Mouse (Mus musculus) thymus, postnatal 0 days (tissue): ENCODE data around the gene Vmn1r85. TPM values are rescaled to one million over a fixed set of nuclear protein-coding genes. Genes with fewer than 3 reads are reported as not detected.
"Not testable (repeated sequence)": the region's sequence is repeated elsewhere in the genome, so short reads cannot be mapped to it uniquely, and the experiment has no call there.

Experiments used
- DNase-seq: peaks from one replicate; pipeline ENCODE4 v3.0.0-alpha.2; 2015; ENCODE audit warnings: low spot score
- polyA plus RNA-seq: library from polyadenylated mRNA; unstranded; fragments of >200 nt; fragmentation: Nextera tagmentation; extraction: Ambion mirVana; gene quantifications from 2 replicates; pipeline ENCODE4 v1.2.1, GENCODE M21; 2015

Gene Vmn1r85
- polyA plus RNA-seq: not detected in 2 replicates

DNA sequence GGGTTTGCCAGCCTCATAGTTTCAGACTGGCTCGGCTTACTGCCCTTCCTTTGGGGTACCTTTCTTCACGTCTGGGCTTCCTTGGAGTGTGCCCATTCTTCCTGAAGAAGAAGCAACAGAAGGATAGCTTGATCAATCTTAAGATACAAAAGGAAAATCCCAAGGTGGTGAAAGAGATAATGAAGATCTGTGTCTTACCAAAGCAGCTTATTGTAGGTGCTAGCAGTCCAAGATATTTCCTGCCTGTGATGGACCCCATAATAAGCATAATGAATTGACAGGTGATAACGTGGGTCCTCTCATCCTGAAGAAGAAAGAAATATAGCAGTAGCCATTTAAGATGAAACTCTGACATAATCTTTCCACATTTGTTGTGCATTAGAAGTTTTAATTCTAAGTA lies at the start of gene Vmn1r85:
TSS of gene Vmn1r85 (minus strand) at position 101 of the 400 bp plus-strand sequence.
- no peak for DNase-seq

DNA sequence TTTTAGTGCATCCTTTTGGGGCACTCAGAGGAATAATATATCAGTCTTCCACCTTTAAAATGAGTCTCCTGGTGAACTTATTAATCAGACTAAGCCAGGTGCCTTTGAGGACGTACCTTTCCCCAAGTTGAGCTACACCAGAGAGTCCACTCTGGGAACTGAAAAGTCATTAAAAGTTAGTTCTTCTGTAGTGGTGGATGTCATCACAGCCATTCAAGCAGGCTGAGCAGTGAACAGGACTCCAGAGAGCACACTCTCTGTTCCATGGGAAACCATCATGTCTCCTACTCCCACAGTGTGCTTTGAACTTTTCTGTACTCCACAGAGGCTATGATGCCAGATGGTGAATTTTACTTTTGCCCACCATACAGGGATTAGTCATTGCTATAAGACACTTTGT lies 45.1 kb upstream of the Vmn1r85 start, which contains the start of gene Vmn1r87:
TSS of gene Vmn1r87 (minus strand) at position 101 of the 400 bp plus-strand sequence.
- DNase-seq: no peak

DNA sequence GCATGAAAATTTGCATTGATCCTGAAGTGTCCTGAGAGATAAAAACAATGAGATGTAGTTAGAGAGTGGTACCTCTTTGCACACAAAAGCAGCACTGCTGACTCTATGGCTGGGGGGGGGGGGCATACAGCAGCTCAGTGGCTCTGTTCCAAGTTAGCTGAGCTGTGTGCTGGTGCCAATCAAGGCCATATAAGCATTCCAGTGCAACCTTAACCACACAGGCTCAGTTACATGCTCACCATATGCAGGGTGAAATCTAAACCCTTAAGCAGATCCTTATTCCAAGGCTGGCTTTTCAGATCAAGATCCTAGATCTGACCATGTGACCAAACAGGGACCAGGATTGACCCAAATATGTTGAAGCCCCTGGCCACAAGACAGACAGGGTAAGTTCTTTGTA lies 42.4 kb upstream of the Vmn1r85 start:
- no peak for DNase-seq

DNA sequence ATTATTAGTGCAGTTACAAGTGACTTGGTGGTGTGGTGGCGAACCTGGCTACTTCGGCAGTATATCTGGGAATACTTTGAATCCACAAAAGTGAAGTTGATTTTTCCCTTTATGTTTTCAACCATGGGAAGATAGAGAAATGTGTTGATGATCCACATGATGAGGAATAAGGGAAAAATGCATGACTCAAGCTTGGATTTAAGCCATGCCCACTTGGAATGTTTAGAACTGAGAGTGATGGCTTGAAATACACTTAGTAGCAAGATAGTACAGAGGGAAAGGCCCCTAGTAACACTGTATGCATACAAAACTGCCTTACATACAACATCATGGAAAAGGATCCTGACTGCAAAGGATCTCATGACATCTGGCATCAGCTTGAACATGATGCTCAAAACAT lies 36.9 kb upstream of the Vmn1r85 start:
- DNase-seq: no peak

DNA sequence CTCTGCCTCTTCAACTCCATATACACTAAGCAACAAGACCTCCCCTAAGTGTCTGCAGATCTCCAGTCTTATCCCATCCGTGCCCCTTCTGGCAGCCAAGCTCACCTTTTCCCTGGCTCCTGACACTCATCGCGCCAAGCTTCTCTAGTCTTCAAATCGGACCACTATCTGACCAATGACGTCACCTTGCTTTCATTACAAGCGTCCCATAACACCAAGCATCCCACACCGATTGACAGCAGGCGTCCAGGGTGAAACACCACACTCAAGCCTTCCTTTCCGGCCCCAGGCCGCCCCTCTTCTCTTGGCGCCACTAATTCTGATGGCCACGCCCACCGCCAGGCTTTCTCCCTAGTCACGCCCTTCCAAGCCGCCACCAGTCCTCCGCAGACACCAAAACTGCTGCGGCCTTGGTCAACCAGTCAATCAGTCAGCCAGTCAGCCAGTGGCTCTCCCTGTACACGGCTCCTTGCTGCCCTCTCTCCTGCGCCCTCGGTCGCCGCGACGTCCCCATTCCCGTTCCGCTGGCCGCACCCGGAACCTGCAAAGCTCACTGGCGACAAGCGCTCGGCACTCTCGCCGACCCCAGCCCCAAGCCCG lies 28.7 kb upstream of the Vmn1r85 start:
- DNase-seq: not testable (repeated sequence)

DNA sequence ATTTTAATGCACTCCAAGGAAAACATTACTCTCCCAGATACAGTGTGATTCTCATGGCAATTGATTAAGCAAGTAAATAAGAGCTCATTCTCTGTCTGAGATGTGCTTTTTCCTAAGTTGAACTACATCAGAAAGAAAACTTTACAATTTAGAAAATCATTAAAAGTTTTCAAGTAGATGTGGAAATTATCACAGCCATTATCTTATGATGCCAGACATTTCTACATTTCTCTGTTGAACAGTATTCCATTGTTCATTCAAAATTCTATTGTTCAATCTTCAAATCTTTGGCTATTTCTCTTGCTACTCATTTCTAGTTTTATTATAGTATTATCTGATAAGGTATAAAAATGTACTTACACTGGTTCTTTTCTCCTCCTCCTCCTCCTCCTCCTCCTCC lies 24.8 kb upstream of the Vmn1r85 start, which contains the start of gene Vmn1r86:
TSS of gene Vmn1r86 (minus strand) at position 101 of the 400 bp plus-strand sequence.
- DNase-seq: no peak

DNA sequence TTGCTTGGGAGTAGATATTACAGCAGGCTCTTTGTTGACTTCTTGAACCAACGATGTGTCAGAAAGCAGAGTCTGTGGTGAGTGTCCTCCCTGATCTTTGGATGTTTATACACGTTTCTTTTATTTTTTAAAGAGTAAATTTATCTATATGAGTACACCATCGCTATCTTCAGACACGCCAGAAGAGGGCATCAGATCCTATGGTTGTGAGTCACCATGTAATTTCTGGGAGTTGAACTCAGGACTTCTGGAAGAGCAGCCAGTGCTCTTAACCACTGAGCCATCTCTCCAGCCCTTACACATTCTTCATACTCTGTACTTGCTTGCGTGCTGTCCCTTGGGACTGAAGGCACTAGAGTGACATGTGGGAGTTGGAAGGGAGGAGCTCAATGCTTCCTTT lies 22.7 kb downstream of the Vmn1r85 start:
- no peak for DNase-seq

DNA sequence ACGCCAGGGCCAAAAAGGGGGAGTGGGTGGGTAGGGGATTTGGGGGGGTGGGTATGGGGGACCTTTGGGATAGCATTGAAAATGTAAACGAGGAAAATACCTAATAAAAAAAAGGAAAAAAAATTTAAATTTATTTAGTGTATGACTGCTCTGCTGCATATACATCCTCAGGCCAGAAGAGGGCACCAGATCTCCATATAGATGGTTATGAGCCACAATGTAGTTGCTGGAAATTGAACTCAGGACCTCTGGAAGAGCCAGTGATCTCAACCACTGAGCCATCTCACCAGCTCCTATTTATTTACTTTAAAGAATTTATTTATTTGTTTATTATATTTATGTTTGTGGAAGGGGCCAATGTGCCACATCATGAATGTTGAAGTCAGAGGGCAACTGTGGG lies 31.6 kb downstream of the Vmn1r85 start:
- not testable (repeated sequence) for DNase-seq

DNA sequence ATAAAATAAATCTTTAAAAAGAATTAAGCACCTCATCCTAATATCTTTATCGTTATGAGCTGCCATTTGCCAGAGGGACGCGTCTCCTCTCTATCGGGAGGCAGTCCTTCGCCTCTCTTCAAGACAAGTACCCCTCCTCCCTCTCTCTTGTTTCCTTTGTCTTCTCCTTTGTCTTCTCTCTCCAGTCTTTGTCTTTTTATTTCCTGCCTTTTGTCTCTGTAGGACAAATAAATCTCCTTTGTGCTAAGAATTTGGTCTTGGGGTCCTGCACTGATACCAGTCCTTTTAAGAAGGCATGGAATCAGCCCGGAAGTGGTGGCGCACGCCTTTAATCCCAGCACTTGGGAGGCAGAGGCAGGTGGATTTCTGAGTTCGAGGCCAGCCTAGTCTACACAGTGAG lies 35.4 kb downstream of the Vmn1r85 start:
- DNase-seq: no peak

DNA sequence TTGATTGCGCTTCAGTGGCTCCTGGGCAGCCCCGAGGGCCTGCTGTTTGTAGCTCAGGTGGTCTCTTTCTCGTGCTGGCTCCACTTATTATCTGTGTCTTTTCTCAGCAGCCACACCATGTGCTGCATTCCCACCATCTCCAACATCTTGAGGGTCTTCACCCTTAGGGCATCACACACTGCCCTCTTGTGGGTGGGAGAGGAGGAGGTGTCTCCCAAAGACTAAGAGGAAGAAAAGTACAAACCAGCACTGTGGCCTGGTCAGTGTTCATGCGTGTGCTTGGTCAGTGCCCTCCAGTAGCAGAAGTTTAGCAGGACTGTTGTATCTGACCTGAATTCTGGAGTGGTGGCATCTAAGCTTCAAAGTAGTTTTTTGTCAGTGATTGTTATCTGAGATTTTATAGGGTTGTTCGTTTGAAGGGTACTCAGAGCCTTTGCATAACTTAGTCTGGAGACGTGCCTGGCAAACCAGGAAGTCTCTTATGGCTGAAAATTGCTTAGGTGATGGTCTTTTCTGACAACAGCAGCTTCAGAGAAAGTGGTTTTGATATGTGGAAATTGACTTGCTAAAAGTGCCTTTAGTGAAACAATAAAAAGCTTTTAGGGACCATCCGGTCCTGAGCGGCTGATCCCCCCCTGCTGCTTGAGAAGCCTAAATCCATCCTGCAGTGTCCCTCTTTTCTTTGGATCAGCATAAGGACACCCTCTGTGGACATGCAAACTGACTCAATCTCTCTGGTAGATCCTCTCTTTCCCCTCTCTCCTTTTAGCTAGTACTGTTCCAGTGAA lies 37.9 kb downstream of the Vmn1r85 start:
- no peak for DNase-seq

DNA sequence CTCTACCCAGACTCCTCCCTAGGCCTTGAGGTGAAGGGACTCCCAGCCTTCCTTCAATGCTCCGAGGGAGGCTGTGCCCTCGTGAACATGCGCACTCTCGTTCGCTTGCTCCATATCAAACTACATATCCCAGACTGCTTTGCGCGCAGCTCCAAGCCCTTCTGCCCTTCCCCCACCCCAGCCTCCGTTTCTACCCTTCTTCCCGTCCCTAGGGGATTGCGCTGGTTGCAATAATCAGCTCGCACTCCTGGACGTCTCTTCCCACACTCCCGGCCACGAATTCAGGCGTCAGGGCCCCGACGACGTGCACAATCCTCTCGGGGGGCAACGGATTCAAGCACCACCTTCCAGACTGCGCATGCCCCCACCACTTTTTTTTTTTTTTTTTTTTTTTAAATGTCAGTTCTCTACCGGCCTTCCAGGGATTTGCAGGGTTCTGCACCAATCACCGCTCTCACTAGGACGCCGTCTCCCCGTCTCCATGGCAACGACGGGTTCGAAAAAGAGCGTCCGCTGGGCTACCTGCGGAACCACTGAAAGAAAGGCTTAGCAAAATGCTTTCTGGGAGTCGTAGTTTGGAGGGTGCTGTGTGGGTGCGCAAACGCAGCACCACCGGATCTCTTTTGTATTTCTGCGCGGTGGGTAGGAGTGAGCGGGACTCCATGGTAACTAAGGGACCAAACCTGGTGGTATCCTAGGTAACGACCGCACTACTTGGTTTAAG lies 40.5 kb downstream of the Vmn1r85 start, which contains the start of gene Mzf1:
TSS of gene Mzf1 (minus strand) at position 478 of the 724 bp plus-strand sequence.
- peak; percentile 99 for DNase-seq

DNA sequence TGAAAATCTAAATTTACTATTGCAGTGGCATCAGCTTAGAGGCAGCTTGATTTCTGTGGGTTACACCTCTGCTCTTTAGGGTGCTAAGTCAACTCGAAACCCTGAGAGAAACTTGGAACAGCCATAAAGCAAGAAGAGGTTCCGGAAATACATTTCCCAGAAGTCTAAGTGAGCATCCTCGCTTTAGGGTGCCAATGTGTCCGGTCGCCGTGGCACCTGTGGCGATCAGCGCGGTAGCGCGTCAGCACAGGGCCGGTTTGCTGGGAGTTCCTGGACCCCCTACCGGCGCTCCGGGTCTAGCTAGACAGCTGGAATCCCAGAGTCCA lies 41.0 kb downstream of the Vmn1r85 start:
- DNase-seq: no peak

DNA sequence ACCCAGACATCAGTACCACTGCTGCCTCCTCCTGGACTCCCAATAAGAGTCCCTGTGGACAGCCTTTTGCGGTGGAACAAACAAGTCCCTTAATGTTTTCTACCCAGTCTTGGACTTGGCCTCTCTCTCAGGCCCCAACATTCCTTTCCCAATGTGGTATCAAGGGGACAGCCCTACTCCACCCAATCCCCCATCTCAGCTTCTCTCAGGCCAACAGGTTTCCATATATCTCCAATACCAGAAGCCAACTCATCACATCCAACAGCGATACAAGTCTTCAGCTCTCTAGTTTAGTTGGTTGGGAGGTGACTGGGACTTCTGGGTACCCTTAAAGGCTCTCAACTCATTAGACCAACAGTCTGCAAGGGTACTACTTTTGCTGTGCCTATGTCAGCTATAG lies 41.5 kb downstream of the Vmn1r85 start:
- no peak for DNase-seq

DNA sequence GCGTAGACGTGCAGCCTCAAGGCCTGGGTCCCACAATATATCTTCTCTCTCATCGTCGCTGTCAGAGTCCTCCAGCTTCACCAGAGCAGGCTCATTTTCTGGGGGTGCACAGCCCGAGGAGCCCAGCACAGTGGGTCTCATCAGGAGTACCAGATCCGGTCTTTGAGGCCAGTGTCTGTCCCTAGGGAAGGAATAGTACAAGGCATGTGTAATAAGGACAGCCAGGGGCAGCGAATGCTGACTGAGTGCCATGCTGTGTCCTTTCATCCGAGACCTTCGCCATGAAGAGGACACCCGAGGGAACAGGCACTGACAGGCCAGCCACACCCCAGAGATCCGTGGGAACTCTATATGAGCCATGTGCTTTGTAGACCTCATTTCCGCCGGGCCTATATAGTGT lies 42.0 kb downstream of the Vmn1r85 start:
- DNase-seq: no peak

DNA sequence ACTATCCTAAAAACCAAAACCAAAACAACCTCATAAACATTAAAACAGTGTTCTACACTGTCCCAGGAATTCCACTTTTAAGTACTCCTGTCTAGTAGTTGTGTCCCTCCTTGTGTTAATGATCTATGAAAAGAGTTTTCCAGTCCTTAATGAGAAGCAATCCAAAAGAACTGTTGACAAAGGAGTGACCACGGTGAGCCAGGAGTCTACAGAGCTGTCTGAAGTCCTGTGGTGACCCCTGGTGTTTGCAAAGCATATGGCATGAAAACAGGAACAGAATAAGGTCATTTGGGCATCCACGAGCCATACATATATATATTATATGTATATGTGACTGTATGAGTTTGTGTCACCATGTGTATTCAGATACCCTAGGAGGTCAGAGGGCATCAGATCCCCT lies 48.9 kb downstream of the Vmn1r85 start:
- peak; percentile 70 for DNase-seq

DNA sequence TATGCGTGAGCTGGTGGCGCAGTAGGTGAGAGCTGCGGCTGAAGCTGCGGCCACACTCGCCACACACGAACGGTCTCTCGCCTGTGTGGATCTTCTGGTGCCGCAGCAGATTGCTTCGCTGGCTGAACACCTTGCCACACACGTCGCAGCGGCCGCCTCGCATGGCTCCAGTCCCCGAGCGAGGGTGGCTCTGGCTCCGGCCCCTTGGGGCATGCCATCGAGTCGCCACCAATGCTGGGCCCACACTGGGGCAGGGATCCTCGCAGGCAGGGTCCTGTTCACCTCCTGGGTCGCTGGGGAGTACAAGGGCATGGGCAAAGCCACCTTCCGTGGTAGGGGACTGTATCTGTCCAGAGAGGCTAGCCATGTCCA lies 50.7 kb downstream of the Vmn1r85 start:
- DNase-seq: no peak

DNA sequence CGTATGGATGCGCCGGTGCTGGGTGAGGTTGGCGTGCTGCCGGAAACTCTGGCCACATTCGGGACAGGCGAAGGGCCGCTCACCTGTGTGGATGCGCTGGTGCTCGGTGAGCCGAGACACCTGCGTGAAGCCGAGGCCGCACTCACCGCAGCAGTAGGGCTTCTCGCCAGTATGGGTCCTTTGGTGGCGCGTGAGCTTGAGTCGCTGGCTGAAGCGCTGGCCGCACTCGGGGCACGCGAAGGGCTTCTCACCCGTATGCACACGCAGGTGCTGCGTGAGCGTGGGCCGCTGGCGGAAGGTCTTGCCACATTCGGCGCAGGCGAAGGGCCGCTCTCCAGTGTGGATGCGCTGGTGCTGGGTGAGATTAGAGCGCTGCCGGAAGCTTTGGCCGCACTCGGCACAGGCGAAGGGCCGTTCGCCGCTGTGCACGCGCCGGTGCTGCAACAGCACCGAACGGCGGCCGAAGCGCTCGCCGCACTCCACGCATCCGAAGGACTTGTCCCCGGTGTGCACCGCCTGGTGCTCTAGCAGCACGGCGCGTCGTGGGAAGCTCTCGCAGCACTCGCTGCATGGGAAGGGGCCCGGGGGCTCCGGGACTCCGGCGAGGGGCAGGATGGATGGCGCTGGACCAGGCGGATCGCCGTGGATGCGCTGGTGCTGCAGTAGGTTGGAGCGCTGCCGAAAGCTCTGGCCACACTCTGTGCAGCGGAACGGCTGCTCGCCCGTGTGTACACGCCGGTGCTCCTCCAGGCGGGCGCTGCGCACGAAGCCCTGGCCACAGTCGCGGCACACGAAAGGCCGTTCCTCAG lies 51.3 kb downstream of the Vmn1r85 start:
- peak; percentile 4 for DNase-seq

DNA sequence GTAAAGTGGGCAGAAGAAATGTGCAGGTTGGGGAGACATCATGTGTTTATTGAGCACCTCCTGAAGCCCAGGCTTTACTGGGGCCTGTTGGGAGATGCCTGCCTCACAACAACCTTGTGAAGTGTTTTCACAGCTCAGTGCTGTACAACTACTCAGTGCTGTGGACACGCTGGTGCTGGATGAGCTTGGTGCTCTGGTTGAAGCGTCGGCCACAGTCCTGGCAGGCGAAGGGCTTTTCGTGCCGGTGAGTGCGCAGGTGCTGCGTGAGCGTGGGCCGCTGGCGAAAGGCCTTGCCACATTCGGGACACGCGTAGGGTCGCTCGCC lies 51.9 kb downstream of the Vmn1r85 start:
- DNase-seq: no peak

DNA sequence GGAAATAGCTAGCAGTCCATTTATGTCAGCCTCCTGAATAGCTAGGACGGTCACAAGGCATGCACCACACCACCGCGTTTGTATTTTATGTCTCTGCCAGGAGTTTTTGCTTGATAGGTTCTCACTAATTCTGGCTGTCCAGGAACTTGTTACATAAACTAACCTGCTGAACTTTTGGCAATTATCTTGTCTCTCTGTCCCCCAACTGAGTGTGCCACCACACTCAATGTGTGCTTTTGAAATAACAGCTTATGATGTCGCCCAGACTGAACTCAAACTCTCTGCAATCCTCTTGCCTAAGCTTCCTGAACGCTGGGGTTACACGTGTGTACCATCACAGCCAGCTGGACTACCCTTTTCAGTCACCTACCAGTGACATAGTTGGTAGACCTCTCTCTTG lies 52.5 kb downstream of the Vmn1r85 start:
- no peak for DNase-seq

DNA sequence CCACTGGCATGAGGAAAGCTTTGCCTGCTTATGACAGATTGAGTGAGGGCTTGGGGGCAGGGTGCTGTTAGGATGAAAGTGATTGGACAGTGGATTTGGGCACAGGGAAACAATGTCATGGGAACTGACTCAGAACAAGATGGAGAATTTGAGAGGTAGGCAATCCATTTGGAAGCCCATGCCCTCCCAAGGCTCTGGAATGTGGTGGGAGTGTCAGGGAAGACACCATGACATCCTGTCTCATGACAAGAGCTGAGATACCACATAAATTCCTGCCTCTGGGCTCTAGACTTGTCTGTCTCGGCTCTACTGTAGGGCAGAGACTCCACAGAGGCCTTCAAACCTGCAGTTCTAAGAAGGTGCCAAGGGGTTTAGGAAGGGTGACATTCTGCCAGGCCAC lies 53.7 kb downstream of the Vmn1r85 start:
- no peak for DNase-seq

DNA sequence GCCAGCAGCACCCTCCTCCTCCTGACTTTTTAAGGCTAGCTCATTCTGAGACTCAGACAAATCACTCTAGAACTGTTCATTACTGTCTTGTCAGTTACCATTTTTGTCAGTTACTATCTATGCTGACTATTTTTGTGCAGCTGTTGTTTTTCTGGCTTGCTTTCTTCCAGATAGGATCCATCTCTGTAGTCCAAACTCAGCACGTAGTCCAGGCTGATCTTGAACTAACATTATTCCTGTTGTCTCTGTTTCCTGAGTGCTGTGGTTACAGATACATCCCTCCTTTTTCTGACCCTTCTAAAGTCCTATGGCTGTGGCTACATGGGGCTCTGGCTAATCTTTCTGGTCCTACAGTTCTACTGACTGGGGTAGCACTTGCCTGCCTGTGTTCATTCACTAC lies 55.8 kb downstream of the Vmn1r85 start:
- no peak for DNase-seq
